Mouse (Mus musculus) CD4-positive, CD25-positive, alpha-beta regulatory T cell (primary cell): ENCODE data around the gene Psmb10. TPM values are rescaled to one million over a fixed set of nuclear protein-coding genes. Genes with fewer than 3 reads are reported as not detected.

Source experiments
- polyA plus RNA-seq: library from polyadenylated mRNA; unstranded; fragments of 100-300 nt; shearing (Covaris generic); gene quantifications from one replicate; pipeline ENCODE4 v1.2.1, GENCODE M21; 2017

The Psmb10 gene
- polyA plus RNA-seq: 402 TPM

DNA sequence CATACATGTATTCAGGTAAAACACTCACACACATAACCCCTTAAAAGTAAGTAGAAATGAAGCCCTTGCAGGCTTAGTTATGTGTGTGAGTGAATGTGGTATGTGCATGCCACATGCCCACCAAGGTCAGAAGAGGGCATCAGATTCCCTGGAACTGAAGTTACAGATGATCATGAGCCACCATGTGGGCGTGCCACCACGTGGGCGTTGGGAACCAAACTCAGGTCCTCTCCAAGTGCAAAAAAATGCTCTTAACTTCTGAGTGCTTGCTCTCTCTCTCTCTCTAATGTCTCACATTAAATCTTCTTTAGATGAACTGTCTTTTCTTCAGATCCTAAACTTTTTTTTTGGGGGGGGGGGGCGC lies at the start of gene Psmb10:
Gene Psmb10 (minus strand): TSS at position 139 of the 364 bp plus-strand sequence.

DNA sequence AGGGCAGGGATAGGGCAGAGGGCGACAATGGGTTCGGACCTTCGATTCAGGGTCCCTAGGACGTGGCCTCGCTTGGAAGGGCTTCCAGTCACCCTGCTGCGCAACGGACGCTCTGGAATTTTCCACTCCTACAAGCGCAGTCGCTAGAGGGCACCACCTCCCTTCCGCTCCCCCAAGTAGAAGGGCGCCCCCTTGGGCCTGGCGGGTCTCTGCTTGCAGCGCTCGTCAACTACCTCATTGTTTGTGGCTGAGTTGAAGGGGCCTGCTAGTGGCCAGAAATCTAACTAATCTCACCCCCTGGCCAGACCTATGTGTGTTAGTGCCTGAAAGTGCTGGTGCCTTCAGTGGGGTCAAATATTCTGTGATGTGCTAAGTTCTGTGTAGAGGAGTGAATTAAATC lies 41.1 kb upstream of the Psmb10 start, which contains the start of gene Dpep3:
Gene Dpep3 (minus strand): TSS at position 105 of the 400 bp plus-strand sequence.

GRCm38 (mm10) chr8:105965905-105966341 lies 27.7 kb upstream of the Psmb10 start, which contains the start of gene Slc12a4:
Gene Slc12a4 (minus strand): TSS chr8:105966097.

DNA sequence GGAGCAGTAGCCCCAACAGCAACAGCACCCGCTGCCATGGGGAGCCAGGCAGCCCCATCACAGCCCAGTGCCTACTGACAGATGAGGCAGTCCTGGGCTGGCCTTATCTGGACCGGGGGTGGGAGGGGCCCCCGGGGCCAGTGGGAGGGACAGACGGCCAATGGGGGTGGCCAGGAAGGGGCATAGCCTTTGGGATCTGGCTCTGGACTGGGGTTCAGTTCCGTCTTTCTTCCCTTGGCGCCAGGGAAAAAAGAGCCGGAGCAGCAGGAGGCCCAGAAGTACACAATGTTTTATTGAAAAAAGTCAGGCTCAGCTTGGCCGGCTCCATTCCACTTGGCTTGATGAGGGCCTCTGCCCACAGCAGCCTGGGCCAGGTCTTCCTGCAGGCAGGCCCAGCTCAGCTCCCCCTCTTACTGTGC lies 5.1 kb upstream of the Psmb10 start, which contains the start of gene Lcat:
Gene Lcat (minus strand): TSS at position 62 of the 419 bp plus-strand sequence.

DNA sequence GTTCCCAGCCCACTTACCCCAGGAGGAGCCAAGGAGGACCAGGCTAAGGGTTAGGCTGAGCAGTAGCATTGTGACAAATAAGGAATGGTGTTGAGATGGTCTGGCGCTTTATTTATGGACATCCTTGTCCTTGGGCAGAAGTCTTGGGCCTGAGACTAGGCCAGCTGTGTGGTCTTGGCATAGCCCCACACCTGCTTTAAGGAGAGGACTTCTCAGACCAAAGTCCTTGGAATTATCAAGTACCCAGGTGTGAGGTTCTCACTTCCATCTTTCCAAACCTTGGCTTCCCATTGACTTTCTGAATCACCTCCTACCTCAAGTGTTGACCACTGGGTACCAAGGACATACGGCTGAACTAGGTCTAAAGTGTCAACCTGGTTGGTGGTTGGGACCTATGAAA lies 4.5 kb downstream of the Psmb10 start, which contains the start of gene Ctrl:
Gene Ctrl (minus strand): TSS at position 101 of the 400 bp plus-strand sequence.

GRCm38 (mm10) chr8:105900180-105900940 lies 37.9 kb downstream of the Psmb10 start, which contains the start of gene Pskh1:
Gene Pskh1 (plus strand): TSS chr8:105900441.

GRCm38 (mm10) chr8:105893339-105893738 lies 44.9 kb downstream of the Psmb10 start, which contains the start of gene Nrn1l:
Gene Nrn1l (plus strand): TSS chr8:105893567.

Other genes starting within 250 kb of the Psmb10 start
- 75.1 TPM for gene Acd, start 237.3 kb downstream of the Psmb10 start, polyA plus RNA-seq
- gene Pard6a, start 237.3 kb downstream of the Psmb10 start, polyA plus RNA-seq: 9.0 TPM
- not detected for gene 4933405L10Rik, start 230.8 kb downstream of the Psmb10 start, polyA plus RNA-seq
- 2.1 TPM for gene Enkd1, start 230.2 kb downstream of the Psmb10 start, polyA plus RNA-seq
- gene Gfod2, start 179.8 kb downstream of the Psmb10 start, polyA plus RNA-seq: 5.2 TPM
- gene Ranbp10, start 111.1 kb downstream of the Psmb10 start, polyA plus RNA-seq: 23.6 TPM
- gene Tsnaxip1, start 110.7 kb downstream of the Psmb10 start, polyA plus RNA-seq: 0.85 TPM
- 19.7 TPM for gene Cenpt, start 85.2 kb downstream of the Psmb10 start, polyA plus RNA-seq
- 36.7 TPM for gene Thap11, start 83.3 kb downstream of the Psmb10 start, polyA plus RNA-seq
- 12.7 TPM for gene Nutf2, start 77.9 kb downstream of the Psmb10 start, polyA plus RNA-seq
- gene Edc4, start 57.6 kb downstream of the Psmb10 start, polyA plus RNA-seq: 80.7 TPM
- gene Nrn1l, start 44.9 kb downstream of the Psmb10 start, polyA plus RNA-seq: 1.1 TPM
- gene Pskh1, start 38.0 kb downstream of the Psmb10 start, polyA plus RNA-seq: 28.6 TPM
- gene Ctrl, start 4.6 kb downstream of the Psmb10 start, polyA plus RNA-seq: 2.1 TPM
- 0.44 TPM for gene Lcat, start 4.9 kb upstream of the Psmb10 start, polyA plus RNA-seq
- 19.6 TPM for gene Slc12a4, start 27.7 kb upstream of the Psmb10 start, polyA plus RNA-seq
- not detected for gene Dpep3, start 41.0 kb upstream of the Psmb10 start, polyA plus RNA-seq
- gene Dus2, start 52.9 kb upstream of the Psmb10 start, polyA plus RNA-seq: 18.3 TPM
- 0.49 TPM for gene Dpep2nb, start 67.5 kb upstream of the Psmb10 start, polyA plus RNA-seq
- 15.7 TPM for gene Ddx28, start 73.4 kb upstream of the Psmb10 start, polyA plus RNA-seq
- 139 TPM for gene Nfatc3, start 120.4 kb upstream of the Psmb10 start, polyA plus RNA-seq
- 1.2 TPM for gene Esrp2, start 198.5 kb upstream of the Psmb10 start, polyA plus RNA-seq
- gene Pla2g15, start 212.0 kb upstream of the Psmb10 start, polyA plus RNA-seq: 9.0 TPM
- 35.5 TPM for gene Slc7a6, start 230.4 kb upstream of the Psmb10 start, polyA plus RNA-seq